22 mouse cellular contexts compared by ENCODE assay signal in genomic region chr9:102858283-102858682, GRCm38 (mm10). TPM values are rescaled to one million over a fixed set of nuclear protein-coding genes. Genes with fewer than 3 reads are reported as not detected.
DNase-seq lines count a peak whose midpoint lies in the region; ATAC-seq lines count a peak whose summit lies in the region.
"Had no signal": no experiment of that assay in that cellular context is flagged by ENCODE, and none has a peak within 500 bp of the region (broad histone marks: within the 10 kb centered on the region; RNA-seq: fewer than 3 reads in every experiment).

No protein-coding gene starts in this region.

- no peak overlapping the region for H3K4me2 ChIP-seq in embryonic facial prominence, embryonic 11.5 days (ENCODE audit: low read depth, low read length)
- H3K4me2 ChIP-seq in intestine, embryonic 16.5 days (ENCODE audit: low read depth, low read length), result no peak overlapping the region
- H3K4me2 ChIP-seq in limb, embryonic 15.5 days, result no peak overlapping the region
- H3K4me2 ChIP-seq: midbrain, embryonic 13.5 days; neural tube, embryonic 12.5 days had no signal

- no peak overlapping the region for H3K9ac ChIP-seq in embryonic facial prominence, embryonic 11.5 days (replicated peaks; ENCODE audit: low read length)
- H3K9ac ChIP-seq in intestine, embryonic 16.5 days (ENCODE audit: low read depth, low read length), result no peak overlapping the region
- no peak overlapping the region for H3K9ac ChIP-seq in limb, embryonic 15.5 days
- H3K9ac ChIP-seq: liver, postnatal 0 days; midbrain, embryonic 13.5 days; neural tube, embryonic 12.5 days had no signal

- DNase-seq in embryonic facial prominence, embryonic 11.5 days (ENCODE audit: low spot score), result peak; percentile 48
- no peak for DNase-seq in embryonic facial prominence, embryonic 10.5 days (ENCODE audit: low spot score)
- DNase-seq in c-Kit-positive CD71-positive TER-119-positive erythroid progenitor cells, embryonic 14.5 days (ENCODE audit: low spot score), result no peak
- DNase-seq in cerebellum, postnatal 36 days, result no peak
- DNase-seq: adrenal gland, postnatal 14 days; cerebellum, adult 11 months; cerebellum, postnatal 10 days; heart, postnatal 10 days; liver, postnatal 0 days; spleen, adult 18-20 months; thymus, adult 18-20 months; thymus, postnatal 4 days had no signal

- no peak overlapping the region; the same call in 1 of the 2 replicates for H3K27ac ChIP-seq in embryonic facial prominence, embryonic 11.5 days (replicated peaks; ENCODE audit: low read depth, low read length)
- no peak overlapping the region; the same call in 1 of the 2 replicates for H3K27ac ChIP-seq in embryonic facial prominence, embryonic 10.5 days (replicated peaks)
- H3K27ac ChIP-seq in intestine, embryonic 16.5 days (ENCODE audit: low read length), result peak overlapping the region; percentile 86
- peak overlapping the region; percentile 55 for H3K27ac ChIP-seq in limb, embryonic 15.5 days
- H3K27ac ChIP-seq: heart, embryonic 10.5 days; kidney, postnatal 0 days; layer of hippocampus, adult 2 months; midbrain, embryonic 13.5 days; neural tube, embryonic 12.5 days had no signal

- no peaks in the 10 kb centered on the region for H3K4me1 ChIP-seq in embryonic facial prominence, embryonic 11.5 days (ENCODE audit: control insufficient read depth, insufficient read depth, low read length)
- H3K4me1 ChIP-seq in embryonic facial prominence, embryonic 10.5 days, result peaks cover 26% of the 10 kb centered on the region
- H3K4me1 ChIP-seq in megakaryocyte, embryonic 14.5 days, result peaks cover 58% of the 10 kb centered on the region
- H3K4me1 ChIP-seq in intestine, embryonic 16.5 days (ENCODE audit: control insufficient read depth, insufficient read depth, low read length), result peaks cover 35% of the 10 kb centered on the region
- peaks cover 40% of the 10 kb centered on the region for H3K4me1 ChIP-seq in limb, embryonic 15.5 days
- H3K4me1 ChIP-seq: midbrain, embryonic 13.5 days had no signal

- H3K9me3 ChIP-seq in embryonic facial prominence, embryonic 11.5 days (replicated peaks; ENCODE audit: control insufficient read depth, low read length), result no peaks in the 10 kb centered on the region
- peaks cover 15% of the 10 kb centered on the region for H3K9me3 ChIP-seq in embryonic facial prominence, embryonic 10.5 days
- peaks cover 18% of the 10 kb centered on the region for H3K9me3 ChIP-seq in megakaryocyte, embryonic 14.5 days
- H3K9me3 ChIP-seq in intestine, embryonic 16.5 days (ENCODE audit: control insufficient read depth, low read length), result 0 out of 2 replicates have a peak, but pooled peaks cover 6% of the 10 kb centered on the region
- no peaks in the 10 kb centered on the region for H3K9me3 ChIP-seq in limb, embryonic 15.5 days
- H3K9me3 ChIP-seq: midbrain, embryonic 13.5 days; neural tube, embryonic 12.5 days had no signal

- no peaks in the 10 kb centered on the region for H3K27me3 ChIP-seq in embryonic facial prominence, embryonic 11.5 days (ENCODE audit: control insufficient read depth, insufficient read depth, low read length)
- H3K27me3 ChIP-seq in embryonic facial prominence, embryonic 10.5 days (replicated peaks; ENCODE audit: low read depth, poor library complexity, severe bottlenecking), result no peaks in the 10 kb centered on the region
- H3K27me3 ChIP-seq in megakaryocyte, embryonic 14.5 days (replicated peaks), result peaks cover 4% of the 10 kb centered on the region
- H3K27me3 ChIP-seq in intestine, embryonic 16.5 days (replicated peaks; ENCODE audit: control insufficient read depth, insufficient read depth, low read length), result no peaks in the 10 kb centered on the region
- H3K27me3 ChIP-seq in limb, embryonic 15.5 days, result no peaks in the 10 kb centered on the region
- H3K27me3 ChIP-seq: midbrain, embryonic 13.5 days; neural tube, embryonic 12.5 days had no signal

- no peak overlapping the region for H3K4me3 ChIP-seq in embryonic facial prominence, embryonic 11.5 days (ENCODE audit: low read depth, low read length)
- H3K4me3 ChIP-seq in embryonic facial prominence, embryonic 10.5 days, result no peak overlapping the region
- peak overlapping the region; percentile 23 for H3K4me3 ChIP-seq in megakaryocyte, embryonic 14.5 days (replicated peaks)
- H3K4me3 ChIP-seq in intestine, embryonic 16.5 days (ENCODE audit: low read length), result no peak overlapping the region
- no peak overlapping the region for H3K4me3 ChIP-seq in limb, embryonic 15.5 days
- H3K4me3 ChIP-seq: heart, embryonic 10.5 days; layer of hippocampus, adult 2 months; midbrain, embryonic 13.5 days; neural tube, embryonic 12.5 days had no signal

- WGBS in embryonic facial prominence, embryonic 11.5 days, result 67% methylated on average over 5 of the region's 5 CpGs
- WGBS in embryonic facial prominence, embryonic 10.5 days, result 78% methylated on average over 5 of the region's 5 CpGs
- 77% methylated on average over 5 of the region's 5 CpGs for WGBS in intestine, embryonic 16.5 days
- WGBS in limb, embryonic 15.5 days, result 53% methylated on average over 5 of the region's 5 CpGs

- ATAC-seq in embryonic facial prominence, embryonic 11.5 days (replicated peaks; ENCODE audit: insufficient number of reproducible peaks, low FRiP score, low TSS enrichment, low read depth), result 0 out of 2 replicates have a peak, but pooled peaks have one; percentile 48
- no peak for ATAC-seq in megakaryocyte, adult 5-6 weeks (ENCODE audit: poor library complexity, severe bottlenecking)
- ATAC-seq in intestine, embryonic 16.5 days, result peak; percentile 54
- ATAC-seq in limb, embryonic 15.5 days (ENCODE audit: insufficient number of reproducible peaks, low FRiP score, low TSS enrichment, low read depth), result peak; percentile 71; the same call in 1 of the 2 replicates
- ATAC-seq: forebrain, embryonic 16.5 days; liver, postnatal 0 days; midbrain, embryonic 13.5 days had no signal

- no peaks in the 10 kb centered on the region; the same call in 1 of the 2 replicates for H3K36me3 ChIP-seq in embryonic facial prominence, embryonic 11.5 days (replicated peaks; ENCODE audit: control insufficient read depth, insufficient read depth, low read depth, low read length)
- H3K36me3 ChIP-seq in embryonic facial prominence, embryonic 10.5 days (replicated peaks), result peaks cover 49% of the 10 kb centered on the region
- peaks cover 35% of the 10 kb centered on the region for H3K36me3 ChIP-seq in megakaryocyte, embryonic 14.5 days (replicated peaks; ENCODE audit: low read length)
- H3K36me3 ChIP-seq in intestine, embryonic 16.5 days (ENCODE audit: control insufficient read depth, insufficient read depth, low read length), result peaks cover 5% of the 10 kb centered on the region; the same call in 1 of the 2 replicates
- H3K36me3 ChIP-seq in limb, embryonic 15.5 days, result peaks cover 4% of the 10 kb centered on the region; the same call in 1 of the 2 replicates

RNA-seq across cellular contexts. Expression of gene Ryk, which starts 23.6 kb away (rescaled TPM):
- 31.0 and 50.8 TPM in 2 replicates for polyA plus RNA-seq in embryonic facial prominence, embryonic 11.5 days (2014; fragmentation: Nextera tagmentation; extraction: Ambion mirVana)
- polyA plus RNA-seq in embryonic facial prominence, embryonic 10.5 days (2016; fragmentation: Nextera tagmentation; extraction: Ambion mirVana), result 15.8 and 15.9 TPM in 2 replicates
- 2.4 TPM in 1 of 2 replicates, not detected in the other for polyA plus RNA-seq in megakaryocyte, embryonic 14.5 days (2012; ENCODE audit: insufficient read depth, low replicate concordance)
- 0.07 and 0.41 TPM in 2 replicates for total RNA-seq in megakaryocyte, adult 5-6 weeks (2015)
- total RNA-seq in megakaryocyte, adult 5-6 weeks (2017), result 5.0 TPM in 1 of 2 replicates, not detected in the other
- polyA plus RNA-seq in intestine, embryonic 16.5 days (2015; fragmentation: Nextera tagmentation; extraction: Ambion mirVana), result 13.5 and 14.4 TPM in 2 replicates
- 24.8 and 26.1 TPM in 2 replicates for polyA plus RNA-seq in limb, embryonic 15.5 days (2015; fragmentation: Nextera tagmentation; extraction: Ambion mirVana)

Comparison
In these comparisons a context has a peak if more than half of its experiments do, and no peak if none do; other contexts are left out.
1. H3K27ac ChIP-seq: peak in intestine, embryonic 16.5 days (single experiment) and limb, embryonic 15.5 days (single experiment); none in embryonic facial prominence, embryonic 11.5 days (single experiment) and embryonic facial prominence, embryonic 10.5 days (single experiment).